7 mouse cellular contexts compared by ENCODE assay signal in the genomic region with DNA sequence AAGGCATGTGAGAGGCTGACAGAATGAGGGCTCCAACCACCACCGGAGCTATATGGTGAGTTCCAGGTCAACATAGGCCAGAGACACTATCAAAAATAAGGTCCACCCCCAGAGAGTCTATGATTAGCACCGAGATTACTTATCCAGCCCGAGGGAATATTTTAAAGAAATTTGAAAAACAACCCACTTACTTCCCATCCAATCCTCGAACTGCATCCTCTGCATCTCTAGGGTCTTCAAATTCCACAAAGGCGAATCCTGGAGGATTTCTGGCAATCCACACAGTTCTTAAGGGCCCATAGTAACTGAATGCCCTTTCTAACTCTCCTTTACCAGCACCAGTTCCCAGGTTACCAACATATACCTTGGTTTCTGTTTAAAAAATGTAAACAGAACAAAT. TPM values are rescaled to one million over a fixed set of nuclear protein-coding genes. Genes with fewer than 3 reads are reported as not detected.
DNase-seq lines count a peak whose midpoint lies in the region; ATAC-seq and TF ChIP-seq lines count a peak whose summit lies in the region.

No protein-coding gene starts in this region.

- TF ChIP-seq CTCF in lung, embryonic 14.5 days (IDR thresholded peaks at IDR 0.05; ENCODE audit: low read depth), result no peak
- TF ChIP-seq CTCF in embryonic fibroblast, embryonic 13.5 days (IDR thresholded peaks at IDR 0.05; ENCODE audit: borderline replicate concordance, insufficient read depth, low read length), result no peak
- no peak for TF ChIP-seq CTCF in olfactory bulb, adult 2 months (IDR thresholded peaks at IDR 0.05; ENCODE audit: insufficient read depth, low read depth, low read length)

- 10% methylated on average over 5 of the region's 5 CpGs for WGBS in lung, embryonic 14.5 days
- 50% methylated on average over 5 of the region's 5 CpGs for WGBS in limb, embryonic 10.5 days
- WGBS in olfactory bulb, adult 2 months, result 5% methylated on average over 5 of the region's 5 CpGs

- H3K9me3 ChIP-seq in lung, embryonic 14.5 days (ENCODE audit: low read depth, low read length), result no peaks in the 10 kb centered on the region
- H3K9me3 ChIP-seq in limb, embryonic 10.5 days (replicated peaks), result no peaks in the 10 kb centered on the region

- H3K4me1 ChIP-seq in lung, embryonic 14.5 days (ENCODE audit: insufficient read depth), result no peaks in the 10 kb centered on the region
- H3K4me1 ChIP-seq in embryonic fibroblast, embryonic 13.5 days (ENCODE audit: control insufficient read depth, insufficient read depth, low read length), result no peaks in the 10 kb centered on the region
- peaks cover 8% of the 10 kb centered on the region for H3K4me1 ChIP-seq in limb, embryonic 10.5 days
- H3K4me1 ChIP-seq in olfactory bulb, adult 2 months (ENCODE audit: control insufficient read depth, insufficient read depth, low read length), result no peaks in the 10 kb centered on the region

- peak overlapping the region; percentile 97 for H3K4me3 ChIP-seq in lung, embryonic 14.5 days (ENCODE audit: low read depth, low read length)
- H3K4me3 ChIP-seq in embryonic fibroblast, embryonic 13.5 days (ENCODE audit: insufficient read depth, low read length), result peak overlapping the region; percentile 75
- H3K4me3 ChIP-seq in limb, embryonic 10.5 days, result peak overlapping the region; percentile 98
- H3K4me3 ChIP-seq in olfactory bulb, adult 2 months (ENCODE audit: insufficient read depth, low read depth, low read length), result peak overlapping the region; percentile 74; the same call in 1 of the 2 replicates

- no peak for TF ChIP-seq POLR2A in embryonic fibroblast, embryonic 13.5 days (IDR thresholded peaks at IDR 0.05; ENCODE audit: low read depth, low read length)
- TF ChIP-seq POLR2A in olfactory bulb, adult 2 months (IDR thresholded peaks at IDR 0.05; ENCODE audit: insufficient read depth, low read depth, low read length), result no peak

- no peak for DNase-seq in lung, embryonic 14.5 days
- DNase-seq in lung, adult 18-20 months, result no peak
- no peak for DNase-seq in limb, embryonic 10.5 days (ENCODE audit: low spot score)
- DNase-seq in spleen, adult 12 weeks (ENCODE audit: low spot score), result no peak
- DNase-seq in frontal cortex, postnatal 36 days (ENCODE audit: low spot score in 2 of 2), result no peak

- H3K9ac ChIP-seq in lung, embryonic 14.5 days, result peak overlapping the region; percentile 99

- peaks cover 53% of the 10 kb centered on the region for H3K36me3 ChIP-seq in lung, embryonic 14.5 days (ENCODE audit: insufficient read depth)
- peaks cover 54% of the 10 kb centered on the region for H3K36me3 ChIP-seq in limb, embryonic 10.5 days

- H3K4me2 ChIP-seq in lung, embryonic 14.5 days, result peak overlapping the region; percentile 93

- no peak for ATAC-seq in lung, embryonic 14.5 days (ENCODE audit: insufficient read depth)

- H3K27me3 ChIP-seq in lung, embryonic 14.5 days (ENCODE audit: insufficient read depth, low read length), result no peaks in the 10 kb centered on the region
- H3K27me3 ChIP-seq in limb, embryonic 10.5 days (ENCODE audit: low read depth, poor library complexity, severe bottlenecking), result no peaks in the 10 kb centered on the region

- peak overlapping the region; percentile 99; the same call in 1 of the 2 replicates for H3K27ac ChIP-seq in lung, embryonic 14.5 days (ENCODE audit: low read depth)
- no peak overlapping the region for H3K27ac ChIP-seq in embryonic fibroblast, embryonic 13.5 days (ENCODE audit: insufficient read depth, low read length)
- peak overlapping the region; percentile 100 for H3K27ac ChIP-seq in limb, embryonic 10.5 days
- no peak overlapping the region for H3K27ac ChIP-seq in olfactory bulb, adult 2 months (ENCODE audit: insufficient read depth, low read depth, low read length)

RNA-seq across cellular contexts. Expression of gene Srsf7, which starts 1.4 kb away (rescaled TPM):
- polyA plus RNA-seq in lung, embryonic 14.5 days (2014; fragmentation: Nextera tagmentation; extraction: Ambion mirVana), result 732 and 736 TPM in 2 replicates
- polyA plus RNA-seq in embryonic fibroblast, embryonic 13.5 days (2011; ENCODE audit: insufficient read length, low read depth, missing spikeins), result 132 and 194 TPM in 2 replicates
- 882 and 949 TPM in 2 replicates for polyA plus RNA-seq in limb, embryonic 10.5 days (2016; fragmentation: Nextera tagmentation; extraction: Ambion mirVana)
- polyA plus RNA-seq in olfactory bulb, adult 2 months (2012; ENCODE audit: insufficient read depth, insufficient read length, low replicate concordance, missing spikeins), result not detected in 2 replicates

RNA-seq across cellular contexts. Expression of gene Ttc39d, which starts 1.6 kb away (rescaled TPM):
- 0.07 TPM in 1 of 2 replicates, not detected in the other for polyA plus RNA-seq in lung, embryonic 14.5 days (2014; fragmentation: Nextera tagmentation; extraction: Ambion mirVana)
- not detected in 2 replicates for polyA plus RNA-seq in embryonic fibroblast, embryonic 13.5 days (2011; ENCODE audit: insufficient read length, low read depth, missing spikeins)
- 0.09 and 0.24 TPM in 2 replicates for polyA plus RNA-seq in limb, embryonic 10.5 days (2016; fragmentation: Nextera tagmentation; extraction: Ambion mirVana)
- polyA plus RNA-seq in olfactory bulb, adult 2 months (2012; ENCODE audit: insufficient read depth, insufficient read length, low replicate concordance, missing spikeins), result not detected in 2 replicates

RNA-seq across cellular contexts. Expression of gene Gemin6, which starts 18.6 kb away (rescaled TPM):
- 45.5 and 46.7 TPM in 2 replicates for polyA plus RNA-seq in lung, embryonic 14.5 days (2014; fragmentation: Nextera tagmentation; extraction: Ambion mirVana)
- polyA plus RNA-seq in embryonic fibroblast, embryonic 13.5 days (2011; ENCODE audit: insufficient read length, low read depth, missing spikeins), result 14.9 and 15.3 TPM in 2 replicates
- 52.2 and 56.9 TPM in 2 replicates for polyA plus RNA-seq in limb, embryonic 10.5 days (2016; fragmentation: Nextera tagmentation; extraction: Ambion mirVana)
- polyA plus RNA-seq in olfactory bulb, adult 2 months (2012; ENCODE audit: insufficient read depth, insufficient read length, low replicate concordance, missing spikeins), result not detected in 2 replicates

Comparison
In these comparisons a context has a peak if more than half of its experiments do, and no peak if none do; other contexts are left out.
1. H3K27ac ChIP-seq: peak in lung, embryonic 14.5 days (single experiment) and limb, embryonic 10.5 days (single experiment); none in embryonic fibroblast, embryonic 13.5 days (single experiment) and olfactory bulb, adult 2 months (single experiment).
2. RNA of gene Gemin6, which starts 18.6 kb away (polyA plus RNA-seq): 52.2 to 56.9 TPM in limb, embryonic 10.5 days, 45.5 to 46.7 TPM in lung, embryonic 14.5 days and 14.9 to 15.3 TPM in embryonic fibroblast, embryonic 13.5 days; not detected in olfactory bulb, adult 2 months; every median in the first group is over 10 times any median in the second.
3. Peak in every context shown above with its lines, with median percentiles within 50 percentile points of each other: H3K4me3 ChIP-seq.